Mouse (Mus musculus) embryonic facial prominence, embryonic 11.5 days (tissue): ENCODE data around the gene Kndc1. TPM values are rescaled to one million over a fixed set of nuclear protein-coding genes. Genes with fewer than 3 reads are reported as not detected.

Source experiments
- ATAC-seq: fragments of 200-750 bp; cut with Nextera tagmentation; replicated peaks from 2 replicates; pipeline ENCODE4 v1.8.0; 2017; ENCODE audit warnings: low read depth; ENCODE audit not compliant: insufficient number of reproducible peaks, low FRiP score, low TSS enrichment
- DNase-seq: peaks from one replicate; pipeline ENCODE4 v3.0.0-alpha.2; 2015; ENCODE audit warnings: low spot score
- H3K27ac ChIP-seq: fragments of 300-500 bp; sonication (generic); replicated peaks from 2 replicates; pipeline ENCODE4 v1.5.1; 2014; ENCODE audit warnings: mild to moderate bottlenecking, low read depth, low read length, control low read depth
- H3K27me3 ChIP-seq: fragments of 300-500 bp; sonication (generic); 2 replicates; pipeline ENCODE4 v1.6.1; 2014; ENCODE audit warnings: mild to moderate bottlenecking, low read length, moderate library complexity, mixed read lengths; ENCODE audit not compliant: control insufficient read depth, insufficient read depth
- H3K36me3 ChIP-seq: fragments of 300-500 bp; sonication (generic); replicated peaks from 2 replicates; pipeline ENCODE4 v1.6.1; 2014; ENCODE audit warnings: low read depth, mild to moderate bottlenecking, low read length, moderate library complexity, mixed read lengths; ENCODE audit not compliant: control insufficient read depth, insufficient read depth
- H3K4me1 ChIP-seq: fragments of 300-500 bp; sonication (generic); 2 replicates; pipeline ENCODE4 v1.6.1; 2014; ENCODE audit warnings: low read length, mixed read lengths; ENCODE audit not compliant: control insufficient read depth, insufficient read depth
- H3K4me2 ChIP-seq: fragments of 300-500 bp; sonication (generic); 2 replicates; pipeline ENCODE4 v1.6.1; 2014; ENCODE audit warnings: low read depth, mild to moderate bottlenecking, control low read depth, low read length, moderate library complexity
- H3K4me3 ChIP-seq: fragments of 300-500 bp; sonication (generic); 2 replicates; pipeline ENCODE4 v1.5.1; 2014; ENCODE audit warnings: low read depth, low read length, control low read depth
- H3K9ac ChIP-seq: fragments of 300-500 bp; sonication (generic); replicated peaks from 2 replicates; pipeline ENCODE4 v1.6.1; 2014; ENCODE audit warnings: mild to moderate bottlenecking, control low read depth, low read length
- H3K9me3 ChIP-seq: fragments of 300-500 bp; sonication (generic); replicated peaks from 2 replicates; pipeline ENCODE4 v1.6.1; 2016; ENCODE audit warnings: mild to moderate bottlenecking, low read length, inconsistent platforms, mixed read lengths; ENCODE audit not compliant: control insufficient read depth
- WGBS: fragments of 180-500 bp; shearing (Covaris S2); extraction: QIAGEN DNeasy Blood & Tissue Kit; methylation state at CpG from one replicate; pipeline ENCODE4 v1.1.7; 2014; 5-methylcytosine and 5-hydroxymethylcytosine counted together
- polyA plus RNA-seq: library from polyadenylated mRNA; unstranded; fragments of >200 nt; fragmentation: Nextera tagmentation; extraction: Ambion mirVana; gene quantifications from 2 replicates; pipeline ENCODE4 v1.2.1, GENCODE M21; 2014

Kndc1 gene
- polyA plus RNA-seq, 1 experiment from 2014 or later, result 0.21 TPM

- ATAC-seq (no peak), DNase-seq (no peak)
- 76% methylated on average over 5 of the region's 5 CpGs for WGBS
- no peaks in the 10 kb centered on the region for H3K9me3 ChIP-seq
- no peak overlapping the region for H3K9ac ChIP-seq
- H3K4me2 ChIP-seq, result no peak overlapping the region
- H3K27me3 ChIP-seq, result no peaks in the 10 kb centered on the region
- no peak overlapping the region for H3K27ac ChIP-seq
- H3K36me3 ChIP-seq, result no peaks in the 10 kb centered on the region
- no peak overlapping the region for H3K4me3 ChIP-seq
- H3K4me1 ChIP-seq, result no peaks in the 10 kb centered on the region
These were observed 76.5 kb downstream of the Kndc1 start for GRCm38 (mm10) chr7:139970979-139971378.

- WGBS, result 66% methylated on average over 6 of the region's 6 CpGs
- no peak overlapping the region for H3K4me2 ChIP-seq
- no peaks in the 10 kb centered on the region for H3K27me3 ChIP-seq
- H3K36me3 ChIP-seq, result no peaks in the 10 kb centered on the region
- H3K27ac ChIP-seq, result no peak overlapping the region
- H3K4me1 ChIP-seq, result no peaks in the 10 kb centered on the region
- DNase-seq (no peak), ATAC-seq (no peak)
- H3K9ac ChIP-seq, result no peak overlapping the region
- no peak overlapping the region for H3K4me3 ChIP-seq
- no peaks in the 10 kb centered on the region for H3K9me3 ChIP-seq
These were observed 76.9 kb downstream of the Kndc1 start for GRCm38 (mm10) chr7:139971436-139971835.

DNA sequence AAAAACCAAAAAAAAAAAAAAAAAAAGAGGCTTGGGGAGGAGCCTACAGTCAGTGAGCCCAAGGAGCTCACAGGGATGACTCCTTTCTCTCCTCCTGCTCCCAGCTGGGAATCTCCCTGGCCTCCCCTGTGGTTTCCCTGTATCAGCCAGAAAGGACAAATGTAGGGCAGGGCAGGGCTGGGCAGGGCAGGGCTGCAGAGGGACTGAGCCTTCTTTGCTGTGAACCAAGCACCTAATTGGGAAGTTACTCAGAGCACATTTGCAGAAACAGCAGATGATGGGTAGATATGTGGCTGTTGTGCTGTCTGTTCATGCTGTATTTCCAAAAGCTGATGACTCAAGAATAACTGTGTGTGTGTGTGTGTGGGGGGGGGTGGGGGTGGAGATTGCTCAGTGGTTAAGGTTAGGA is 78.4 kb downstream of the Kndc1 start:
- Histone ChIP-seq H3K27me3 (no peaks in the 10 kb centered on the region), H3K27ac (no peak overlapping the region), H3K4me3 (no peak overlapping the region), H3K4me2 (no peak overlapping the region), H3K36me3 (no peaks in the 10 kb centered on the region), H3K4me1 (no peaks in the 10 kb centered on the region), H3K9ac (no peak overlapping the region), H3K9me3 (no peaks in the 10 kb centered on the region)
- ATAC-seq, result no peak
- no peak for DNase-seq

DNA sequence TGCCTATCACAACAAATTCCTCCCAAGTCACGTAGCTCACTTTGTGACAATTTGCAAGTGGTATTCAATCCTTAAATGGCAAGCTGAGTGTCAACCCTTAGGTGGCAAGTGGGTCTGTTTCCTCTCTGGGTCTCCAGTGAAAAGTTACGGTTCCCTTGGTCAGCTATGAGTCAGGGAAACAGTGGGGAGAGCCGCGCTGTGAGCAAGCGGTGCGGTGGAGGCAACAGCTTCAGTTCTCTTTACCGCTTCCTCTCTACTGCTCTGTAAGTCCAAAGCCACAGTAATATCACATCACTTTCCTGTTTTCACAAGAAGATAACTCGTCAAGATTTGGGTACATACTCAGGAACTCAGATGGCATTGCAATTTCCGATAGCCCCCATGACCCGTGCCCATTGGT is 79.8 kb downstream of the Kndc1 start:
- Histone ChIP-seq H3K4me1 (no peaks in the 10 kb centered on the region), H3K27me3 (no peaks in the 10 kb centered on the region), H3K4me3 (no peak overlapping the region), H3K4me2 (no peak overlapping the region), H3K9me3 (no peaks in the 10 kb centered on the region), H3K27ac (no peak overlapping the region), H3K36me3 (no peaks in the 10 kb centered on the region), H3K9ac (no peak overlapping the region)
- WGBS, result 90% methylated on average over 10 of the region's 10 CpGs
- ATAC-seq, result no peak
- no peak for DNase-seq

GRCm38 (mm10) chr7:139975471-139975870 is 81.0 kb downstream of the Kndc1 start:
- ATAC-seq (no peak), DNase-seq (no peak)
- no peaks in the 10 kb centered on the region for H3K36me3 ChIP-seq
- no peaks in the 10 kb centered on the region for H3K27me3 ChIP-seq
- H3K4me2 ChIP-seq, result no peak overlapping the region
- H3K9me3 ChIP-seq, result no peaks in the 10 kb centered on the region
- 48% methylated on average over 5 of the region's 5 CpGs for WGBS
- no peak overlapping the region for H3K4me3 ChIP-seq
- no peaks in the 10 kb centered on the region for H3K4me1 ChIP-seq
- no peak overlapping the region for H3K27ac ChIP-seq
- H3K9ac ChIP-seq, result no peak overlapping the region

DNA sequence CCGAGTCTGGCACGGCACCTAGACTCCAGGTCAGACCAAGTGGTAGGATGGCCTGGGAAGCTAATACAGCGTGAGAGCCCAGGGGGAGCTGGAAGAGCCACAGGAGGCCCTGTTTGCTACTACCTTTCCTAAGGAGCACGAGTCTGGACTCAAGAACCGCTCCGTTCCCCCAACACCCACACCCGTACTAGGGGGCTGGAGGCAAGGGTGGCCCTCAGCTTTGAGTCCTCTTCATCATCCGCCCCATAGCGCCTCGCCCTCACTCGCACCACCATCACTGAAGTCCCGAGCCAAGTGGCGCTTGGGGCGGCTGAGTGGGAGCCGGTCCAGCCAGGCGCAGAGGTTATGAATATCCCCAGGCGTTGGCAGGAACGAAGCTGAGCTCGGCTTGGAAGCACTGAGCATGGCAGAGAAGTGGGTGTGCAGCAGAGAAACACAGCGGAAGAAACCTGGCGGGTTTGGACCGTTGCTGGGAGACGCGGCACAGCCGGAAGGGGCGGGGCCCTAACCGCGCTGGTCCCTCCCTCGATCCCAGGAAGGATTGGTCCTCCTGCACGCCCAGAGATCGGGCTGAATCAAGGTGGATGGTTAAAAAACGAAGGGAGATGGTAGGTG is 83.9 kb downstream of the Kndc1 start, which contains the start of gene 6430531B16Rik:
TSS of gene 6430531B16Rik (minus strand) at position 478 of the 615 bp plus-strand sequence.
- Histone ChIP-seq H3K4me2 (peak within 1 kb of the TSS; percentile 75), H3K27me3 (no peaks in the 10 kb centered on the region), H3K9me3 (no peaks in the 10 kb centered on the region), H3K4me1 (no peaks in the 10 kb centered on the region), H3K9ac (peak within 1 kb of the TSS; percentile 61), H3K4me3 (peak within 1 kb of the TSS; percentile 39), H3K27ac (no peak within 1 kb of the TSS), H3K36me3 (no peaks in the 10 kb centered on the region)
- ATAC-seq (peak; percentile 75), DNase-seq (peak; percentile 89)
- 3% methylated on average over 32 of the region's 32 CpGs for WGBS

- Histone ChIP-seq H3K4me2 (peak overlapping the region; percentile 75), H3K27me3 (no peaks in the 10 kb centered on the region), H3K4me1 (no peaks in the 10 kb centered on the region), H3K9ac (peak overlapping the region; percentile 39), H3K27ac (no peak overlapping the region), H3K36me3 (no peaks in the 10 kb centered on the region), H3K4me3 (peak overlapping the region; percentile 39), H3K9me3 (no peaks in the 10 kb centered on the region)
- WGBS, result 50% methylated on average over 13 of the region's 13 CpGs
- no peak for DNase-seq
- ATAC-seq, result peak; percentile 59
These were observed 84.7 kb downstream of the Kndc1 start for GRCm38 (mm10) chr7:139979011-139979719.

GRCm38 (mm10) chr7:139980778-139981177 is 86.3 kb downstream of the Kndc1 start:
- no peaks in the 10 kb centered on the region for H3K36me3 ChIP-seq
- H3K9ac ChIP-seq, result no peak overlapping the region
- DNase-seq (no peak), ATAC-seq (no peak)
- H3K4me1 ChIP-seq, result no peaks in the 10 kb centered on the region
- no peak overlapping the region for H3K27ac ChIP-seq
- no peaks in the 10 kb centered on the region for H3K9me3 ChIP-seq
- H3K27me3 ChIP-seq, result no peaks in the 10 kb centered on the region
- H3K4me2 ChIP-seq, result no peak overlapping the region
- H3K4me3 ChIP-seq, result no peak overlapping the region
- whole genome bisulfite sequencing, result 60% methylated on average over 3 of the region's 3 CpGs
